Mouse (Mus musculus) heart, adult 2 months (tissue): ENCODE measurements around the gene Defb28. TPM values are rescaled to one million over a fixed set of nuclear protein-coding genes. Genes with fewer than 3 reads are reported as not detected.

Experiments used
- DNase-seq, 2 experiments: peaks; one replicate each; pipeline ENCODE4 v3.0.0; 2021
- H3K27ac ChIP-seq: fragments of 200-600 bp; 2 replicates; pipeline ENCODE4 v1.8.1; 2022
- H3K27me3 ChIP-seq: fragments of 200-500 bp; 2 replicates; pipeline ENCODE4 v1.6.1; 2012; ENCODE audit warnings: mild to moderate bottlenecking, low read length, inconsistent platforms, mixed read lengths; ENCODE audit not compliant: control insufficient read depth, insufficient read depth
- H3K36me3 ChIP-seq: fragments of 200-500 bp; 2 replicates; pipeline ENCODE4 v1.6.1; 2012; ENCODE audit warnings: low read length, inconsistent platforms; ENCODE audit not compliant: control insufficient read depth, insufficient read depth
- H3K4me1 ChIP-seq: fragments of 200-500 bp; 2 replicates; pipeline ENCODE4 v1.6.1; 2011; ENCODE audit warnings: low read length; ENCODE audit not compliant: control insufficient read depth, insufficient read depth
- H3K4me3 ChIP-seq: fragments of 200-600 bp; 2 replicates; pipeline ENCODE4 v1.8.1; 2022
- H3K79me2 ChIP-seq: fragments of 200-500 bp; replicated peaks from 2 replicates; pipeline ENCODE4 v1.6.1; 2012; ENCODE audit warnings: mild to moderate bottlenecking, inconsistent platforms, low read length, moderate library complexity, mixed read lengths; ENCODE audit not compliant: control insufficient read depth, insufficient read depth
- H3K9ac ChIP-seq: fragments of 200-500 bp; 2 replicates; pipeline ENCODE4 v1.6.1; 2012; ENCODE audit warnings: low read depth, mild to moderate bottlenecking, control low read depth, inconsistent platforms, low read length, mixed read lengths
- CTCF ChIP-seq: fragments of 200-600 bp; IDR thresholded peaks from 2 replicates; pipeline ENCODE4 v1.8.1; 2022; ENCODE audit warnings: antibody characterized with exemption, mild to moderate bottlenecking, moderate library complexity
- EP300 ChIP-seq: fragments of 200-500 bp; IDR thresholded peaks from 2 replicates; pipeline ENCODE4 v1.6.1; 2011; ENCODE audit warnings: low read depth, low read length, control low read depth; ENCODE audit not compliant: insufficient read depth
- POLR2A ChIP-seq: fragments of 200-500 bp; IDR thresholded peaks from 2 replicates; pipeline ENCODE4 v1.6.1; 2011; ENCODE audit warnings: mild to moderate bottlenecking, low read depth, low read length, control low read depth; ENCODE audit not compliant: insufficient read depth
- WGBS: fragments of 180-500 bp; shearing (Covaris S2); methylation state at CpG from one replicate; pipeline ENCODE4 v1.1.7; 2018; 5-methylcytosine and 5-hydroxymethylcytosine counted together
- intact Hi-C: fragments of 180-260 bp; cut with DNase I; formaldehyde crosslinking; loops from one replicate; pipeline ENCODE4 v1.15.1; 2025
- polyA plus RNA-seq: library from polyadenylated mRNA; depleted of rRNA; stranded (reverse); fragments of >200 nt; gene quantifications from 2 replicates; pipeline ENCODE4 v1.2.3, GENCODE M21; 2012
- total RNA-seq, 2 experiments: library from RNA; stranded (reverse); gene quantifications; 2 replicates each; pipeline ENCODE4 v1.2.3; 2021

Gene Defb28
- total and polyA plus RNA-seq, 3 experiments: not detected

DNA sequence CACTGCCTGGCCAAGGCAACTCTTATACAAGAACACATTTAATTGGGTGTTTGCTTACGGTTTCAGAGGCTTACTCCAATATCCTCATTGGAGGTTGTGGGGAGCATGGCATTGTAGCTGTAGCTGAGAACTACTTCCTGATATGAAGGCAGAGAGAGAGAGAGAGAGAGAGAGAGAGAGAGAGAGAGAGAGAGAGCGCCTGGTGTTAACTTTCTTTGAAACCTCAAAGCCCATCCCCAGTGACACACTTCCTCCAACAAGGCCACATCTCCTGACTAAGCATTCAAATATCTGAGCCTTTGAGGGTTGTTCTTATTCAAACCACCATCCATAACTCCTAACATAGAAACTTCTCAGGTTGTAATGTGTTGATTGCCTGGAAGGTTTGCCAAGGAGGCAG is 14.1 kb upstream of the Defb28 start:
- Histone ChIP-seq H3K9ac (no peak overlapping the region), H3K79me2 (no peaks in the 10 kb centered on the region), H3K4me3 (no peak overlapping the region), H3K27ac (no peak overlapping the region), H3K4me1 (no peaks in the 10 kb centered on the region), H3K36me3 (no peaks in the 10 kb centered on the region), H3K27me3 (no peaks in the 10 kb centered on the region)
- intact Hi-C loops: no loop called here
- 79% methylated on average over 2 of the region's 2 CpGs for WGBS
- TF ChIP-seq CTCF (no peak), POLR2A (no peak)
- no peak for DNase-seq

DNA sequence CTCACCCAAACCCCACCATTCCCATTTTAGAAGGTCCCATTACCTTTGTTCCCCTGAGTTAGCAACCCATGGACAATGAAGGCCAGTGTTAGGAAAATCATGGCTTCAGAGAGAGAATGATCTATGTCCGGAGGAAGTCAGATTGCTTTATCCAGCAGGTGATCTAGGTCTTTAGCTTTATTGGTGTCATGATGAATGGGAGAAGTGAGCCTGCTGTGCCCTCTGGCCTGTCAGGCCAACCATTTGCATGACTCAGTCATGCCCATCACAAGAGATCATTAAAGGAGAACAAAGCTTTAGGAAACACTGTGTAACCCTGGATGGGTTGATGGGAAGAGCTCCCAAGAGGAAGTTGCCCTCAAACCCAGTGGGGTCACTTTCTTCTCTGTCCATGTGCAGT is 6.5 kb upstream of the Defb28 start, which contains the start of gene Defb26:
TSS of gene Defb26 (minus strand) at position 101 of the 400 bp plus-strand sequence.
- H3K36me3 ChIP-seq: no peaks in the 10 kb centered on the region
- H3K27me3 ChIP-seq: no peaks in the 10 kb centered on the region
- no peak within 1 kb of the TSS for H3K4me3 ChIP-seq
- no peaks in the 10 kb centered on the region for H3K4me1 ChIP-seq
- no peak for TF ChIP-seq CTCF
- TF ChIP-seq POLR2A: no peak
- no peak for TF ChIP-seq EP300
- H3K79me2 ChIP-seq: no peaks in the 10 kb centered on the region
- DNase-seq: no peak
- no peak within 1 kb of the TSS for H3K9ac ChIP-seq
- intact Hi-C loops: no loop called here
- WGBS: 84% methylated on average over 1 of the region's 1 CpGs
- no peak within 1 kb of the TSS for H3K27ac ChIP-seq

DNA sequence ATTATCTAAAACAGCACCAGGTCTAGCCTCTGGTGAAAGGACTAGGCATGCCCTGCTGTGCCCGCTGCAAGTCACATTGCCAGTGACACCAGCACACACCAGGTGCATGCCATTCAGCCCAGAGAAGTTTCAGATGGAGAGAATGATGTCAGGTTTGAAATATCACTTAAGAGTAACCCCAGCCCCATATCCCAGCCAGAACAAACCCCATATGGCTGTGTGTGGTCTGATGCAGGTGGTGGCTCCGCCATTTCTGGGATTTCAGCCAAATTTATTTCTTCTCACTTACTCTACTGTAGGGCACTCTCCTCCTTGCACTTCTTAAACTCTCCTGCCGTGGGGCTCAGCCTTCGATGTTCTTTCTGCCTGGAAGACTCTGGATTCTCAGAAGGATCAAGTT is 2.0 kb upstream of the Defb28 start:
- Histone ChIP-seq H3K36me3 (no peaks in the 10 kb centered on the region), H3K27ac (no peak overlapping the region), H3K9ac (no peak overlapping the region), H3K27me3 (peaks cover 1% of the 10 kb centered on the region; the same call in 1 of the 2 replicates), H3K4me3 (no peak overlapping the region), H3K4me1 (no peaks in the 10 kb centered on the region), H3K79me2 (no peaks in the 10 kb centered on the region)
- TF ChIP-seq CTCF: no peak
- no peak for TF ChIP-seq EP300
- no peak for TF ChIP-seq POLR2A
- 70% methylated on average over 4 of the region's 4 CpGs for WGBS
- intact Hi-C loops: no loop called here
- DNase-seq: no peak

DNA sequence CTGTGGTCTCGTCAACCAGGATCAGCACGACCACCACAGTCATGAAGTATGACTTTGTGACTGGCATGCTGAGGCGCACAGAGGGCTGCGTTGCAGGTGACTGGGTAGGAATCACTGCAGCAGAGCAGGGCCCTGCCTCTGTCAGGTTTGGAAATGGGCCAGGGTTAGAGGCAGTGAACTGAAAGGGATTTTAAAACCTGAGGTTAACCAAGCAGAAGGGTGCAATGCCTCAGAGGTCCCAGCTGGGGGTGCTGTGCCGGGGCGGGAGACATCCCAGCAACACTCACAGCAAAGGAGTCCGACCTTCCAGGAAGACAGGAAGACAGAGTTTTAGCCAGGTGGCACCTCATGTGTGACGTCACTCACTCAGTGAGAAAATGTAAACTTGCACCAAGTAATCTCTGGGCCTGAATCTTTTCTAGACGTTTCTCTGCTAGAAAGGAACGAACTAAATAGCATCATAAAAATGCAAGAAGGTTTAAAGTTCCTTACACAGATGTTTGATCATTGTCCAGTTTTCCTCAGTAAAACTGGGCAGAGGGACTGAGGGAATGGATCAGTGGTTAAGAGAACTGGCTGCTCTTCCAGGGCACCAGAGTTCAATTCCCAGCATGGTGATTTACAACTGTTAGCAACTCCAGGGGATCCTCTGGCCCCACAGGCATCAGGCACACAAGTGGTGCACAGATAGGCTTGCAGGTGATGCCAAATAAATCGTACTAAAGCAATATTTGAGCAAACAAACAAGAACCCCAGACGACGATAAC is 22.1 kb downstream of the Defb28 start, which contains the start of gene Defb29:
TSS of gene Defb29 (minus strand) at position 155 of the 767 bp plus-strand sequence.
- 58% methylated on average over 13 of the region's 13 CpGs for WGBS
- TF ChIP-seq CTCF (no peak), EP300 (no peak), POLR2A (no peak)

DNA sequence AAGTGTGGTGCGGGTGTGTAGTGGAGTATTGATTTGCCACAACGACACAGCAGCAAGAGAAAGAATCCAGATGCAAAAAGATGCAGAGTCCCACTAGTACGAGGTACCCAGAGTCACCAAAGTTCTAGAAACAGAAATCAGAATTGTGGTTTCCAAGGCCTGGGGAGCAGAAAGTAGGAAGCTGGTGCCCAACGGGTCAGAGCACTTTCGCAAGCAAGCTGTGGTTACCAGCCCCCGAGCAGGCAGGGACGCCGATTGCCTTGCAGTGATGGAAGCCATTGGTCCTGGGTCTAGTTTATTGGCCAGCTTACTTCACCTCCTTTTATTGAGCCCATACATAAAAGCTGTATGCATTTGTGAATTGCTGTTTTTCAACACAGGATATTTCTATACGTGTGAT is 23.9 kb downstream of the Defb28 start:
- WGBS: 86% methylated on average over 9 of the region's 9 CpGs
- no peak overlapping the region for H3K27ac ChIP-seq
- no peak overlapping the region for H3K4me3 ChIP-seq
- H3K4me1 ChIP-seq: no peaks in the 10 kb centered on the region
- H3K36me3 ChIP-seq: no peaks in the 10 kb centered on the region
- H3K79me2 ChIP-seq: no peaks in the 10 kb centered on the region
- TF ChIP-seq POLR2A (no peak), EP300 (no peak), CTCF (no peak)
- intact Hi-C loops: loop anchor here (5.0 kb wide), 1 partner anchor 90 kb away; no protein-coding TSS in a partner anchor
- no peaks in the 10 kb centered on the region for H3K27me3 ChIP-seq
- no peak for DNase-seq
- no peak overlapping the region for H3K9ac ChIP-seq

More for the DNA sequence above, 22.1 kb downstream of the Defb28 start, which contains the start of gene Defb29:
- Histone ChIP-seq H3K36me3 (no peaks in the 10 kb centered on the region), H3K27ac (no peak within 1 kb of the TSS), H3K27me3 (no peaks in the 10 kb centered on the region), H3K9ac (no peak within 1 kb of the TSS), H3K4me1 (no peaks in the 10 kb centered on the region), H3K79me2 (no peaks in the 10 kb centered on the region), H3K4me3 (no peak within 1 kb of the TSS)
- intact Hi-C loops: loop anchor here (5.0 kb wide), 1 partner anchor 88 kb away; no protein-coding TSS in a partner anchor
- DNase-seq: no peak

DNA sequence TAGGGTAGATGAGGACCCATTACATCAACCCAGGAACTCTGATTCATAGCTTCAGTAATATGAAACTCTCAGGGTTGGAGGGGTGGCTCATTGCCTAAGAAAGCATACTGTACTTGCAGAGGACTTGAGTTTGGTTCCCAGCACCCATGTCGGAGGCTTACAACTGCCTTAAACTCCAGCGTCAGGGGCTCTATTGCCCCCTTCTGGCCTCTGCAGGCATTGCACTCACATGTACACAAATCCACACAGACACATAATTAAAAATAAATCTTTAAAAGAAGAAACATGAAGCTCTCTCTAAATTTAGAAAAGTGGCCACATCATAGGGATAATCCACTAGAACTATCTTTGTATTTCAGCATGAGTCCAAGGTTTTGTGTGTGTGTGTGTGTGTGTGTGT is 24.8 kb downstream of the Defb28 start:
- Histone ChIP-seq H3K4me3 (no peak overlapping the region), H3K9ac (no peak overlapping the region), H3K36me3 (no peaks in the 10 kb centered on the region), H3K4me1 (no peaks in the 10 kb centered on the region), H3K27me3 (no peaks in the 10 kb centered on the region), H3K79me2 (no peaks in the 10 kb centered on the region), H3K27ac (no peak overlapping the region)
- DNase-seq: no peak
- WGBS: 66% methylated on average over 2 of the region's 2 CpGs
- intact Hi-C loops: loop anchor here (5.0 kb wide), 1 partner anchor 91 kb away; no protein-coding TSS in a partner anchor
- TF ChIP-seq CTCF (peak; percentile 24), POLR2A (no peak), EP300 (no peak)
